Mouse (Mus musculus) ES-Bruce4 (cell line): Measurements from ENCODE around the gene Gnas.

Experiments
- CTCF ChIP-seq: IDR thresholded peaks from one replicate; pipeline ENCODE4 v1.8.1; 2011; ENCODE audit warnings: low read depth, low read length
- POLR2A ChIP-seq: IDR thresholded peaks from one replicate; pipeline ENCODE4 v1.8.1; 2011; ENCODE audit warnings: low read length; ENCODE audit not compliant: insufficient read depth

DNA sequence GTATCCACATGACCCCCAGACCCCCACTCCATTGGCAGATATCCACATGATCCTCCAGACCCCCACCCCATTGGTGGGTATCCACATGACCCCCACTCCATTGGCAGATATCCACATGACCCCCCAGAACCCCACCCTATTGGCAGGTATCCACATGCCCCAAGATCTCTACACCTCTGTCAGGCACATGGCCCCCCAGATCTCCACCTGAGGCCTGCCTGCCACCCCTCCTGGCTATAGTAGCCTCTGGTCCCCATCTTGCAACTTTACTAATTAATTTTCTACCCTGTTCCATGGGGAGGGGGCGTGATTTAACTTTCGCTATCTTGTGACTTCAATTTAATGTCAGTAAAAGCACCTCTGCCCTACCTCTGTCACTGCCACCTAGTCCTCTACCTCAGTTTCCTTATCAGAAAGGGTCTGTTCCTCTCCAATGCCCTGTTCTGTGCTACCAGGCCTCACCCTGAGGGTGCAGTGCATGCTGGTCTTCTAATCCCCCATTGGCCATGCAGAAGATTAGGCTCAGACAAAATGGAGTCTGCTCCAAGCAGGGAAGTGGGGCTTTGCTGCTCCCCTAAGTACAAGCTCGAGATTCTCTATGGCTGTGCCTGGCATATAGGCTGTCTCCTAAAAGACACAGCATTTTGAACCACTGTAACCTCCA is 56.2 kb downstream of the Gnas start:
- TF ChIP-seq POLR2A: no peak
- no peak for TF ChIP-seq CTCF
